Mouse (Mus musculus) urinary bladder, postnatal 25 days (tissue): Measurements from ENCODE around the gene Htr5a.

Source experiments
- DNase-seq: peaks from one replicate; pipeline ENCODE4 v3.0.0; 2022; ENCODE audit warnings: low spot score

Gene Htr5a

DNA sequence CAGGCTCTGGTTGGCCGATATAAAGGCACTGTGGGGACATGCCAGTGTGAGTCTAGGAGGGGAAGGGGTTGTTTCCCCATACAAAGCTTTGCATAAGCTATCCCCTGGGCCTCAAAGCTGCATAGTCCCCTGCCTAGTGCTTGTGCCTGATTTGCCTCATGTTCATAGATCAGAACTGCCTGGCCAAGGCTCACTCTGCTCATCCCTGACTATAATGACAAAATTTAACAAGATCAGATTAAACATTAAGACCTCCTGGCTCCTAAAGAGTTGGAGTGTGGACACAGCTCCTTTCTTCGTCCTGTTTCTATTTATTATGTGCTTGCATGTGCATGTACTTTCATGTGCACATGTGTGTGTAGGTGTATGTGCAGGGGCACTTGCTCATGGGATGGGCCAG, 39.3 kb downstream of the Htr5a start:
- DNase-seq, result no peak

DNA sequence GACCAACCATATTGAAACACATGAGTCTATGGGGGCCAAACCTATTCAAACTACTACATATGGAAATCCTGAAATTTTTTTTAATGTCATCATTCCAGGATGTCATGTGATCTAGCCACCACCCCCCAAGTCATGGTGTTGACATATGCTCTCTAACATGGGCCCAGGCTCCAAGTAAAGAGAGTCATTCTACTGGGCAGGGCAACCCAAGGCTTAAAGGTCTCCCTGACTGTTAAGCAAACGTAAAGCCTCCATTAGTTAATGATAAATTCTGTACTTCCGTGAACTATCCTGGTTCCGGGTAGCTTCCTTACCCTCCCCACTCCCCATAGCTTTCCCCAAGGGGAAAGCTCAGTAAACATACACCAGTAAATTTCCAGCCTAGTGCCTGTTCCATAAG, 46.1 kb downstream of the Htr5a start:
- DNase-seq, result no peak

DNA sequence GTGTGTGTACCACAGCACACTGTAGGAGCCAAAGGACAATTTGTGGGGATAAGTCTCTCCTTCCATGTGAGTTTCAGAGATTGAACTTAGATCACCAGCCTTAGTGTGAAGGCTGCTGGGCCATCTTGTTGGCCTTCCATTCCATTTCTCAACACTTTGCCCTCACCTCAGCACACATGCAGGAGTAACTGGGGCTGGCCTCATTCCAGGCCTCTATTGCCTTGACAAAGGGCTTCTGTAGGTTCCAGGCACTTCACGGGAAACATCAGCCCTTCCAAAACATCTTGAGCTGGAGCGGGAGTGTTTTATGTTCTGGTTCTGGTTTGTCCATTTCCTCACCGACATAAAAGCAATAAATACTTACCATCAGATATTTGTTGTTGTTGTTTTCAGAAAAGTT, 54.0 kb downstream of the Htr5a start:
- no peak for DNase-seq

DNA sequence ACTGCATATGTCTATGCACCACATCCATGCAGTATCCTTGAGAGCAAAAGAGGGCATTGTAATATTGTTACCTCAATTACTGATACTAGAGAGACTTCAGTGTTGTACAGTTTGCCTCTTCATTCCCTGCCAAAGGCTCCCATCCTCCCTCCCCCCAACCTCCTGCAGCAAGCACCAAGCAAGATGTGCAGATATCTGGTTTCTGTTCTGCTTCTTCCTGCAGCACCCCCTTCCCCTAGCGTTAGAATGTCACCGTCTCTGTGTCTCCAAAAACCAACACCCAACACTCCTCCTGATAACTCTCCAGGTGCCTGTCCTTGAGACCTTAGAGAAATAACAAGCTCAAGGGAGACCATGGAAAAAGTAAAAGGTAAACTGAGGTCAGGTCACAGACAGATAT, 57.8 kb downstream of the Htr5a start:
- no peak for DNase-seq

DNA sequence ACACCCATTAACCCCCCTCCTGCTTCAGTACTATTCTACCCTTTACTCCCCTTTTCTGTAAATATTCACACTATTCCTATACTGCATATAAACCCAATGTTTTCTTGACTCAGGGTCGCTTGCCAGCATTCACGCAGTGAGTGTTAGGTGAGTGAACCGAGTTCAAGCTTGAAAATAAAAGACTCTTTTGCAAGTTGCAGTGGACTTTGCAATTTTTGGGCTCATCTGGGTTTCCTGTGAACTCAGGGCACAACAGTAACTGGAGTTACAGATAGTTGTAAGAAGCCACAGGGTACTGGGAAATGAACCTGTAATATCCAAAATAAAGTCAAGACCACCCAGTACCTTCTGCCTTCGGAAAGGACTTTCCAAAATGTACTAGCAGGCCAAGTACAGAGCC, 58.2 kb downstream of the Htr5a start:
- no peak for DNase-seq
